Mouse (Mus musculus) lung, adult 2 months (tissue): ENCODE measurements around the gene Thap4.

ENCODE experiments used
- CTCF ChIP-seq: fragments of 200-500 bp; IDR thresholded peaks from 2 replicates; pipeline ENCODE4 v1.5.1; 2011; ENCODE audit warnings: mild to moderate bottlenecking, low read length, control low read depth; ENCODE audit not compliant: insufficient read depth
- POLR2A ChIP-seq: fragments of 200-500 bp; IDR thresholded peaks from 2 replicates; pipeline ENCODE4 v1.6.1; 2011; ENCODE audit warnings: low read depth, mild to moderate bottlenecking, control low read depth, low read length, borderline replicate concordance; ENCODE audit errors: extremely low read depth

GRCm38 (mm10) chr1:93692773-93693172 lies 61.9 kb downstream of the Thap4 start:
- TF ChIP-seq CTCF (no peak), POLR2A (no peak)
